Mouse (Mus musculus): ENCODE results near the gene Zfp366. TPM values are rescaled to one million over a fixed set of nuclear protein-coding genes. Genes with fewer than 3 reads are reported as not detected.

The Zfp366 gene
- total RNA-seq, 2 experiments from 2014 or later: 3.2 to 4.8 TPM

- intact Hi-C loops (cut with DNase I): no loop called here
- DNase-seq (ENCODE audit: low spot score in 2 of 2): peak; percentile 27 to 40
Observed at GRCm38 (mm10) chr13:99284400-99285160, 100.0 kb downstream of the Zfp366 start.

DNA sequence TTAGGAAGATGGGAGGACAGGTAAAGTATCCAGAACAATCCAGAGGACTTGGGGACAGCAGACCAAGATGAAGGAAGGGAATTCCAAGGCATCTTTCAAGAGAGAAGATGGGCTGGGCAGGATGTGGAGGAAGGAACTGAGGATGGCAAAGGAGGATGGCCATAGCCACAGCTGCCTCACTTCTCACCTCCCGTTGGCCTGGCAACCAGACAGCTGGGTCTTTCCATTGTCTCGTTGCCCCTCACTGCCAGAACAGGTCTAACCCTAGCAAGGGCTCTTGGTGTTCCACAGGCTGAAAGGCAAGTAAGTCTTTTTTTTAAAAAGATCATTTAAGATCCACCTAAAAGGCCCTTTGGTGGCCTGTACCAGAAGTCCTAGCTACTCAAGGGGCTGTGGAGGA is 100.6 kb downstream of the Zfp366 start:
- intact Hi-C loops (cut with DNase I): no loop called here
- no peak for DNase-seq (ENCODE audit: low spot score in 2 of 2)

- DNase-seq (ENCODE audit: low spot score in 2 of 2): no peak
- intact Hi-C loops (cut with DNase I): no loop called here
Observed at GRCm38 (mm10) chr13:99287207-99287606, 102.6 kb downstream of the Zfp366 start.

DNA sequence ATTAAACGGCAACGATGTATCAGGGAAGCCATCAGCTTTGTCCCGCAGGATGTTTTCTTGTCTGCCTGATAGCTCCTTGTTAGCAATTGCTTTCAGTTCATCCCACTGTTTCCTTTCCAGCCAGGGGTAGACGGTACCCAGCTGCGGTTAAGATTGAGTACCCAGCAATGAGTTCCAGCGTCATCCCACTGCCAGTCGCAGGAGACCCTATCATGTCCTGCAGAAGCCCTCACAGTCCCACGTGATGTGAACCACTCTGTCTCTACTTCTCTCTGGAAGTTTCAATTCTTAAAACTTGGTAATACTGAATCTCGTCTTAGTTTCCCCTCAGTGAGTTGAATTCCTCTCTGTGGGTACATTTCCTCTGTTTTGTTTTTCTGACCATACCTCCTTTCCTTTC is 103.2 kb downstream of the Zfp366 start:
- intact Hi-C loops (cut with DNase I): no loop called here
- DNase-seq (ENCODE audit: low spot score in 2 of 2): no peak

DNA sequence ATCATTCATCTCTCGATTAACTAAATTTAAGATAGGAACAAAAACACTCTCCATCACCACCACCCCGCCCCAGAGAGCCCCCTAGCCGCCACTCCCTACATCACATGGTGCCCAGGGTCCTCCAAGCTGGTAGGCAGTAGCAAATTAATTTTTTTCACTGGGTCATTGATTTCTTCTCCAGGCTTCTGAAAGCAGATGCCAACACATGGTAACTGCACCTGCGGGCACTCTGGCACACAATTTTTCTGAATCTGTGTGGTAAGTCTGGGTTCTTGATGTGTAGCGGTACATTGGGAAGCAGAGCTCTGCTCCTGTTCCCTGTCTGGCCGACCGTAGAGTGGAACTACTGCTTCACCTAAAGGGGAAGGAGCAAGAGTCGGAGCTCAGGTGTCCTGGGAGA is 106.1 kb downstream of the Zfp366 start:
- DNase-seq (ENCODE audit: low spot score in 2 of 2): no peak
- intact Hi-C loops (cut with DNase I): no loop called here

DNA sequence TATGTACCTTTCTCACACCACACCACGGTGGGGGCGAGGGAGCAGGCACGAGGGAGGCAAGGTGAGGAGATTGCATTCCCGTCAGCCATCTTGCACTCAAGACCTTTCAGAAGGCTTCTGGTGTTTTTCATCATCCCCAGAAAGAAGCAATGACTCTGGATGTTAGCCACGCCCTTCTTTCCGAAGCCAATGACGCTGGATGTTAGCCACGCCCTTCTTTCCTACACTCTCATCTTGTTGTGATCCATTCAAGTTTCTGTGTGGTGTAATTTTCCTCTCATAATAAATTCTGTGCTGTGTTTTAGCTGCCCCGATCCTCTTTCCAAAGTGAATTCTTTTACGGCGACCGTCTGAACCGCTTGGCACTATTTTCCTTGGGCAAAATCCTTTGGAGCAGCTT is 109.6 kb downstream of the Zfp366 start:
- DNase-seq (ENCODE audit: low spot score in 2 of 2): no peak

DNA sequence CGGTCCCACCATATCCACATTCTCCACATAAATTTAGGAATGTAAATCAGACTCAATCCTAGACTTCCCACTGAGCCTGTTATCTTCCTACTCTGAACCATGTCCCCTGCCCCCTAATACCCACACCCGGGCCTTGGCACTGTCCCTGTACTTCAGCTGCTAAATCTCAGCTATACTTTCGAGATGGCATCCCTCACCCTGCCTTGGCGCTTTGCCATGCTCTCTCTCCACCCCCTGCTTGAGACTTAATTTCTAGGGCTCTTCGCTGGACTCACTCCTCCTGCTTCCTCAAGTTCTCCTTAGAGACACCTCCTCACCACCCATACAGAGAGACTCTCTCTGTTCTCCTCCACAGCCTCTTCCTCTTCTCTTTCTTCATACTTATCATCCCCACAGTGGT is 115.3 kb downstream of the Zfp366 start:
- intact Hi-C loops (cut with DNase I): no loop called here
- no peak for DNase-seq (ENCODE audit: low spot score in 2 of 2)

More for the DNA sequence above, 109.6 kb downstream of the Zfp366 start:
- intact Hi-C loops (cut with DNase I): no loop called here

Other genes starting within 250 kb of the Zfp366 start
- not detected for gene 1700024P04Rik, start 200.3 kb upstream of the Zfp366 start, total RNA-seq (2021)
- 10 to 100 TPM; 31.4 to 33.9 TPM for gene Ptcd2, start 159.9 kb downstream of the Zfp366 start, total RNA-seq (2021)
- gene Mrps27, start 160.0 kb downstream of the Zfp366 start, total RNA-seq (2021): 10 to 100 TPM; 26.2 to 27.2 TPM

Measured in left cerebral cortex, postnatal 36 days (tissue).